Mouse (Mus musculus) small intestine, adult 2 months (tissue): ENCODE measurements around the gene Gstt1.

Source experiments
- CTCF ChIP-seq: fragments of 200-500 bp; IDR thresholded peaks from 2 replicates; pipeline ENCODE4 v1.5.1; 2012; ENCODE audit warnings: low read depth, mild to moderate bottlenecking, control low read depth, inconsistent platforms, low read length, moderate library complexity, mixed read lengths; ENCODE audit not compliant: insufficient replicate concordance, insufficient read length; ENCODE audit errors: extremely low read depth
- POLR2A ChIP-seq: fragments of 200-500 bp; IDR thresholded peaks from 2 replicates; pipeline ENCODE4 v1.6.1; 2012; ENCODE audit warnings: low read depth, mild to moderate bottlenecking, control low read depth, inconsistent platforms, low read length, moderate library complexity

- TF ChIP-seq CTCF (no peak), POLR2A (no peak)
These were observed at the start of gene Gstt1 for GRCm38 (mm10) chr10:75798176-75798696.
